Mouse (Mus musculus) forebrain, postnatal 0 days (tissue): ENCODE measurements at regions not wholly inside any gene's neighbourhood (a gene's known extent, or its start where the extent isn't known, plus 50 kb on each side); places are given as distances from the start of the nearest gene placed in this dataset.
A peak's percentile ranks its signal among the peaks of the same experiment; 100 is the strongest.

Experiments
- ATAC-seq: fragments of 200-750 bp; cut with Nextera tagmentation; 2 replicates; pipeline ENCODE4 v1.8.0; 2017; ENCODE audit warnings: mild to moderate bottlenecking, moderate library complexity
- DNase-seq: peaks from one replicate; pipeline ENCODE4 v3.0.0-alpha.2; 2015
- H3K27ac ChIP-seq: fragments of 300-500 bp; sonication (generic); 2 replicates; pipeline ENCODE4 v1.5.1; 2014; ENCODE audit warnings: low read depth, mild to moderate bottlenecking, antibody characterized with exemption, low read length, moderate library complexity, mixed read lengths
- H3K27me3 ChIP-seq: fragments of 300-500 bp; sonication (generic); 2 replicates; pipeline ENCODE4 v1.6.1; 2014; ENCODE audit warnings: mild to moderate bottlenecking, low read length, mixed read lengths; ENCODE audit not compliant: insufficient read depth
- H3K36me3 ChIP-seq: fragments of 300-500 bp; sonication (generic); 2 replicates; pipeline ENCODE4 v1.6.1; 2014; ENCODE audit warnings: mild to moderate bottlenecking, moderate library complexity; ENCODE audit not compliant: insufficient read depth
- H3K4me1 ChIP-seq: fragments of 300-500 bp; sonication (generic); 2 replicates; pipeline ENCODE4 v1.6.1; 2014; ENCODE audit warnings: antibody characterized with exemption; ENCODE audit not compliant: insufficient read depth
- H3K4me2 ChIP-seq: fragments of 300-500 bp; sonication (generic); 2 replicates; pipeline ENCODE4 v1.6.1; 2014; ENCODE audit warnings: low read depth, mild to moderate bottlenecking, moderate library complexity
- H3K4me3 ChIP-seq: fragments of 300-500 bp; sonication (generic); 2 replicates; pipeline ENCODE4 v1.5.1; 2014; ENCODE audit warnings: low read depth, low read length, mixed read lengths
- H3K9ac ChIP-seq: fragments of 300-500 bp; sonication (generic); 2 replicates; pipeline ENCODE4 v1.6.1; 2014; ENCODE audit warnings: mild to moderate bottlenecking
- H3K9me3 ChIP-seq: fragments of 300-500 bp; sonication (generic); 2 replicates; pipeline ENCODE4 v1.6.1; 2016; ENCODE audit warnings: low read length
- CTCF ChIP-seq: sonication (generic); IDR thresholded peaks from 2 replicates; pipeline ENCODE4 v1.5.1; 2016; ENCODE audit warnings: antibody characterized with exemption, control low read depth, low read depth
- WGBS: fragments of 180-500 bp; shearing (Covaris S2); extraction: QIAGEN DNeasy Blood & Tissue Kit; methylation state at CpG from one replicate; pipeline ENCODE4 v1.1.7; 2014; 5-methylcytosine and 5-hydroxymethylcytosine counted together

DNA sequence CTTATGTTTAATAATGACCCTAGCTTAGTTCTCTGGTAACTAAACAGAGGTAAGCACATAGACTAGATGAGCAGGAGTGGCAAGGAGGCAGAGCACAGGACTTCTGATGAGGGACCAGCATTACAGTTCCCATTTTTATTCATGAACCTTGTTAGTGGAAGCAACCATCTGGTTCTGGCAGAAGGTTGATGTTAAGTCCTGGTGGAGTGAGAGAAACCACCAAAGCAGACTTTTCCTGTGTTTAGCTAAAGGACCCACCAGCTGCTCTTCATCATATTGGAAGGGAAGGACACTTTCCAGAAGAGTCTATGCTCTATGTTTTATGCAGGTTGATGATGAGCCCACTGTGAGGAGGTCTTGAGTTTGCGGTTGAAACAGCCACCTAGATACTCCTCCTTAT, 194.9 kb upstream of the Xylt1 start:
- H3K4me1 ChIP-seq: no peaks in the 10 kb centered on the region
- H3K27me3 ChIP-seq: no peaks in the 10 kb centered on the region
- H3K36me3 ChIP-seq: no peaks in the 10 kb centered on the region
- 85% methylated on average over 1 of the region's 1 CpGs for whole genome bisulfite sequencing
- no peak overlapping the region for H3K9ac ChIP-seq
- H3K4me3 ChIP-seq: no peak overlapping the region
- H3K4me2 ChIP-seq: no peak overlapping the region
- H3K9me3 ChIP-seq: no peaks in the 10 kb centered on the region
- H3K27ac ChIP-seq: no peak overlapping the region
- ATAC-seq: peak; percentile 69
- no peak for TF ChIP-seq CTCF
- DNase-seq: peak; percentile 69

- WGBS: 71% methylated on average over 3 of the region's 3 CpGs
- no peak overlapping the region for H3K27ac ChIP-seq
- no peak overlapping the region for H3K4me3 ChIP-seq
- no peaks in the 10 kb centered on the region for H3K27me3 ChIP-seq
- H3K9me3 ChIP-seq: no peaks in the 10 kb centered on the region
- DNase-seq: no peak
- H3K9ac ChIP-seq: no peak overlapping the region
- no peak for ATAC-seq
- no peaks in the 10 kb centered on the region for H3K36me3 ChIP-seq
- no peak for TF ChIP-seq CTCF
- H3K4me1 ChIP-seq: no peaks in the 10 kb centered on the region
- no peak overlapping the region for H3K4me2 ChIP-seq
These were observed 184.2 kb upstream of the Xylt1 start for GRCm38 (mm10) chr7:117196611-117197010.

- H3K4me2 ChIP-seq: no peak overlapping the region
- H3K9ac ChIP-seq: no peak overlapping the region
- no peak overlapping the region for H3K27ac ChIP-seq
- no peaks in the 10 kb centered on the region for H3K36me3 ChIP-seq
- DNase-seq (no peak), ATAC-seq (no peak)
- no peaks in the 10 kb centered on the region for H3K9me3 ChIP-seq
- no peaks in the 10 kb centered on the region for H3K4me1 ChIP-seq
- no peak overlapping the region for H3K4me3 ChIP-seq
- H3K27me3 ChIP-seq: no peaks in the 10 kb centered on the region
- TF ChIP-seq CTCF: no peak
These were observed 154.5 kb upstream of the Xylt1 start for GRCm38 (mm10) chr7:117226294-117226693.

DNA sequence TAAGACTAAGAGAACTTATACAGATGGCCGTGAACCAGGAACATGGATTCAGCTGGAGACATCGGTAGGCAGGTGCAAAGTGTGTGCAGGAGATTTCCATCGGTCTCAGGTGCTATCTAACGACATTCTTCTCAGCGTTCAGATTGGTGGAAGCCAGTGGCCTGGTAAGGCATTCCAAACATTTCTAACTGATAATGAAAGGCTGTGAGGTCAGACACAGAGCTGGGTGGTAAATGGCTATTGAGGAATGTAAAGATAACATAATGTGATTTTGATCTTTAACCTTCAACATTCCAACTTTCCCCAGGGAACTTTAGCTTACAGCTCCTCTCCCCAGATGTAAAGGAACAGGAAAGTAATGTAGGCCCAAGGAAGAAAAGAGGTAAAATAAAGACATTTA, 151.2 kb upstream of the Xylt1 start:
- no peak overlapping the region for H3K4me3 ChIP-seq
- 81% methylated on average over 5 of the region's 5 CpGs for WGBS
- no peaks in the 10 kb centered on the region for H3K9me3 ChIP-seq
- no peaks in the 10 kb centered on the region for H3K36me3 ChIP-seq
- no peak overlapping the region for H3K27ac ChIP-seq
- no peak overlapping the region for H3K9ac ChIP-seq
- DNase-seq (no peak), ATAC-seq (no peak)
- no peaks in the 10 kb centered on the region for H3K4me1 ChIP-seq
- no peak overlapping the region for H3K4me2 ChIP-seq
- no peaks in the 10 kb centered on the region for H3K27me3 ChIP-seq
- TF ChIP-seq CTCF: no peak

DNA sequence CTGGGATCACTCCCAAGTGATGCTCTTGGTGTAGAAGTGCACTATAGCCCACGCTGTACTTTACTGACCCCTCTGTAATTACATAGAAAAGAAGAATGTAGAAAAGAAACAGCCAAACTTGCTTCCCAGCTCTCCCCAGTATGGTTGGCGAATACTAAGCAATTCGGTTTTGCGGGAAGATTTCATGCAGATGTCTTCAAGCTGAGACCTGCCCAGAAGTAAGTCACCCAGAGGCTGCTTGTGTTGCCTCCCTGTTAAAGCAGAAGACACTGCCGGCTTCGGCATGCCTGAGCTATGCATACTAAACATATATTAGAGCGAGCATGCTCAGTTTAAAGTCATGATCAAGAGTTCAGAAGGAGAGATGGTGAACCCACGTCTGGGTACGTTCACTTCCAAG, 124.0 kb upstream of the Xylt1 start:
- WGBS: 83% methylated on average over 9 of the region's 9 CpGs

DNA sequence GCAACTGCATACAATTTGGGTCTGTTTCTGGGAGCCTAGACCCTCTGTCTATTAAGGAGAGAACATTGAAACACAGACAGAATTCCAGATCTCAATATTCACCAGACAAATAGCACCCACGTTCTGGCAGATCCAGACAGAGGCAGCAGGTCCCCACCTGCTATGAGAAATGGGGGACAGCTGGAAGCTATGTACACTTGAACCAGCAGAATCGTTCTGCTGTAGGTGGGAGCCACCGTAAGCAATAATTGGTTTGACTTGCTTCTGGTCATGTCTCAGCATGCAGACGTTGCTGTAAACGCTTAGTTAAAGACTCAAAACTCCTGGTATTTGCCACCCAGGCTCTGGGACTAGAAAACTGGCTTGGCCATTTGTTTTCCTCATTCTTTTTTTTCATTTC, 122.2 kb upstream of the Xylt1 start:
- no peak for TF ChIP-seq CTCF

More for the DNA sequence above, 124.0 kb upstream of the Xylt1 start:
- H3K27ac ChIP-seq: no peak overlapping the region
- DNase-seq (no peak), ATAC-seq (no peak)
- H3K4me2 ChIP-seq: no peak overlapping the region
- TF ChIP-seq CTCF: no peak
- no peak overlapping the region for H3K9ac ChIP-seq
- no peaks in the 10 kb centered on the region for H3K27me3 ChIP-seq
- no peaks in the 10 kb centered on the region for H3K36me3 ChIP-seq
- no peak overlapping the region for H3K4me3 ChIP-seq
- no peaks in the 10 kb centered on the region for H3K4me1 ChIP-seq
- no peaks in the 10 kb centered on the region for H3K9me3 ChIP-seq

DNA sequence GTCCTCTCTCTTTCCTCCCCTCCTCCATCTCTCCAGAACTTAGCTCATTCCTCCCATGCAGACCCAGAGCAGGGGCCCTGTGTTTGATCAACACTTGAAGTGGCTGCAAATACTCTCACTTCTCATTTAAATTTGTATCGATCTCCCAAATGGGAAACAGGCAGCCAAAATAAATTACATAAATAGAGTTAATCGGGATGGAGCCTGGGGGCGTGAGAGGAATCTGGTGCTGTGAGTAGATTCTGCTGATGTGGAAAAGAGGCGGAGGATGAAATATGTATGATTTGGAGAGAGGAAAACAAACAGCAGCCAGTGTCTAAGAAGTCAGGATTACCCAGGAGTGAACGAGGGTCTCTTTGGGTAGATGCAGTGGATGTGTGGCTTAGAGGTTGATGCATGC, 121.6 kb upstream of the Xylt1 start:
- no peak for DNase-seq

More for the DNA sequence above, 122.2 kb upstream of the Xylt1 start:
- Histone ChIP-seq H3K9ac (no peak overlapping the region), H3K4me3 (no peak overlapping the region), H3K27me3 (no peaks in the 10 kb centered on the region), H3K9me3 (no peaks in the 10 kb centered on the region), H3K4me2 (no peak overlapping the region), H3K36me3 (no peaks in the 10 kb centered on the region), H3K27ac (no peak overlapping the region), H3K4me1 (no peaks in the 10 kb centered on the region)
- no peak for ATAC-seq
- DNase-seq: no peak
- 53% methylated on average over 5 of the region's 5 CpGs for WGBS

GRCm38 (mm10) chr7:117259674-117260294, 121.0 kb upstream of the Xylt1 start:
- 62% methylated on average over 6 of the region's 6 CpGs for WGBS
- Histone ChIP-seq H3K4me3 (no peak overlapping the region), H3K9me3 (no peaks in the 10 kb centered on the region), H3K27ac (no peak overlapping the region), H3K4me2 (no peak overlapping the region), H3K36me3 (no peaks in the 10 kb centered on the region), H3K9ac (no peak overlapping the region), H3K27me3 (no peaks in the 10 kb centered on the region), H3K4me1 (no peaks in the 10 kb centered on the region)
- no peak for TF ChIP-seq CTCF
- DNase-seq (no peak), ATAC-seq (no peak)

More for the DNA sequence above, 121.6 kb upstream of the Xylt1 start:
- 39% methylated on average over 5 of the region's 5 CpGs for WGBS
- Histone ChIP-seq H3K36me3 (no peaks in the 10 kb centered on the region), H3K9ac (no peak overlapping the region), H3K27me3 (no peaks in the 10 kb centered on the region), H3K4me1 (no peaks in the 10 kb centered on the region), H3K27ac (no peak overlapping the region), H3K4me3 (no peak overlapping the region), H3K4me2 (no peak overlapping the region), H3K9me3 (no peaks in the 10 kb centered on the region)
- no peak for ATAC-seq
- no peak for TF ChIP-seq CTCF
